Mouse (Mus musculus): ENCODE results near the gene Fam71b. TPM values are rescaled to one million over a fixed set of nuclear protein-coding genes. Genes with fewer than 3 reads are reported as not detected.

Gene Fam71b
- total RNA-seq, 2 experiments from 2014 or later = not detected

Other genes starting within 250 kb of the Fam71b start
- under 1 TPM; 0.10 to 0.22 TPM for gene Nipal4, start 230.1 kb upstream of the Fam71b start, total RNA-seq (2021)
- gene Fndc9, start 161.0 kb upstream of the Fam71b start, total RNA-seq (2021) = 1 to 10 TPM; 5.6 to 9.8 TPM
- 100 to 1,000 TPM; 212 to 214 TPM for gene Cyfip2, start 83.7 kb upstream of the Fam71b start, total RNA-seq (2021)
- gene Itk, start 7.0 kb upstream of the Fam71b start, total RNA-seq (2021) = under 1 TPM; 0.12 to 0.16 TPM
- 10 to 100 TPM; 34.8 to 35.2 TPM for gene Med7, start 40.4 kb downstream of the Fam71b start, total RNA-seq (2021)
- under 1 TPM; 0.44 to 0.79 TPM for gene Havcr2, start 58.4 kb downstream of the Fam71b start, total RNA-seq (2021)
- gene Gm12169, start 127.7 kb downstream of the Fam71b start, total RNA-seq (2021) = not detected
- gene BC053393, start 175.0 kb downstream of the Fam71b start, total RNA-seq (2021) = not detected
- not detected for gene Dppa1, start 232.7 kb downstream of the Fam71b start, total RNA-seq (2021)